Mouse (Mus musculus): Measurements from ENCODE around the gene Clec12a. TPM values are rescaled to one million over a fixed set of nuclear protein-coding genes. Genes with fewer than 3 reads are reported as not detected.

The Clec12a gene
- polyA plus RNA-seq, 1 experiment = not detected

GRCm38 (mm10) chr6:129408562-129408961, 66.1 kb downstream of the Clec12a start, which contains the start of gene Clec9a:
Clec9a (plus strand) TSS chr6:129408862.
- no peaks in the 10 kb centered on the region for H3K27me3 ChIP-seq (ENCODE audit: control insufficient read depth, insufficient read depth, insufficient read length)
- no peak within 1 kb of the TSS for H3K4me2 ChIP-seq (ENCODE audit: low read depth)

DNA sequence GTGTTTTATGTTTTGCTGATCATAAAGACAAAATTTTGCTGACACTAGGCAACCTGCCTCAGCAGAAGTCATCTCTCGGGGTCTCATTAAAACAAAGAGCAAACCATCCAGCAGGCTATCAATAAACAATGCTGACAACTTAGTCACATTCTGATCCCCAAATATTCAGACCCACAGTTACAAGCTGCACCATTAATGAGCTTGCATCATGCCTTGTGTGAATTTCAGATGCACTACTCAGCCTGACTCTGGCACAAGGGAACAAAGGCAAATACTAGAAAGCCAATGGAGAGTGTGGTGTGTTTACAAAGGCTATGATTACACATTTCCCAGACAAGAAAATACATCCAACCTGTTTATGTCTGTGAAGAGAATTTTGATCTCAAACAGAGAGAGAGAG, 71.7 kb downstream of the Clec12a start:
- Histone ChIP-seq H3K4me2 (ENCODE audit: low read depth) (no peak overlapping the region), H3K79me2 (ENCODE audit: control insufficient read depth, insufficient read depth) (no peaks in the 10 kb centered on the region), H3K36me3 (ENCODE audit: control insufficient read depth, insufficient read depth) (no peaks in the 10 kb centered on the region), H3K27me3 (ENCODE audit: control insufficient read depth, insufficient read depth, insufficient read length) (no peaks in the 10 kb centered on the region), H3ac (ENCODE audit: control insufficient read depth, insufficient read length) (no peak overlapping the region), H3K4me3 (no peak overlapping the region)
- TF ChIP-seq E2F4 (IDR thresholded peaks at IDR 0.05; ENCODE audit: insufficient read depth) = no peak
- no peak for TF ChIP-seq MYOD1 (IDR thresholded peaks at IDR 0.05; ENCODE audit: control insufficient read depth in 1 of 3, insufficient read length in 2 of 3, low read depth in 2 of 3)
- TF ChIP-seq TCF12 (IDR thresholded peaks at IDR 0.05; ENCODE audit: insufficient read depth, poor library complexity, severe bottlenecking) = no peak
- TF ChIP-seq POLR2A (IDR thresholded peaks at IDR 0.05; ENCODE audit: insufficient read length, low read depth) = no peak
- no peak for TF ChIP-seq MYOG (IDR thresholded peaks at IDR 0.05; ENCODE audit: control insufficient read depth in 1 of 3, insufficient read depth in 1 of 3, insufficient read length in 2 of 3, low read depth in 2 of 3)
- no peak for TF ChIP-seq MAX (IDR thresholded peaks at IDR 0.05; ENCODE audit: low read depth)
- no peak for TF ChIP-seq TCF3 (IDR thresholded peaks at IDR 0.05; ENCODE audit: insufficient read length, low read depth)
- no peak for TF ChIP-seq USF1 (IDR thresholded peaks at IDR 0.05; ENCODE audit: low read depth)
- TF ChIP-seq REST (IDR thresholded peaks at IDR 0.05; ENCODE audit: insufficient read depth, insufficient read length) = no peak
- no peak for TF ChIP-seq POLR2AphosphoS2 (IDR thresholded peaks at IDR 0.05; ENCODE audit: insufficient read length, low read depth)
- no peak for TF ChIP-seq SRF (IDR thresholded peaks at IDR 0.05; ENCODE audit: control insufficient read depth, insufficient read length, low read depth)

More at GRCm38 (mm10) chr6:129408562-129408961, 66.1 kb downstream of the Clec12a start, which contains the start of gene Clec9a:
- TF ChIP-seq MYOD1 (IDR thresholded peaks at IDR 0.05; ENCODE audit: control insufficient read depth in 1 of 3, insufficient read length in 2 of 3, low read depth in 2 of 3) = no peak
- TF ChIP-seq SRF (IDR thresholded peaks at IDR 0.05; ENCODE audit: control insufficient read depth, insufficient read length, low read depth) = no peak
- no peak for TF ChIP-seq E2F4 (IDR thresholded peaks at IDR 0.05; ENCODE audit: insufficient read depth)
- no peak for TF ChIP-seq USF1 (IDR thresholded peaks at IDR 0.05; ENCODE audit: low read depth)
- TF ChIP-seq POLR2AphosphoS2 (IDR thresholded peaks at IDR 0.05; ENCODE audit: insufficient read length, low read depth) = no peak
- TF ChIP-seq POLR2A (IDR thresholded peaks at IDR 0.05; ENCODE audit: insufficient read length, low read depth) = no peak
- no peak for TF ChIP-seq REST (IDR thresholded peaks at IDR 0.05; ENCODE audit: insufficient read depth, insufficient read length)
- no peak for TF ChIP-seq TCF12 (IDR thresholded peaks at IDR 0.05; ENCODE audit: insufficient read depth, poor library complexity, severe bottlenecking)
- TF ChIP-seq TCF3 (IDR thresholded peaks at IDR 0.05; ENCODE audit: insufficient read length, low read depth) = no peak
- no peak for TF ChIP-seq CEBPB (IDR thresholded peaks at IDR 0.05; ENCODE audit: insufficient read depth, poor library complexity, severe bottlenecking)
- no peak for TF ChIP-seq MAX (IDR thresholded peaks at IDR 0.05; ENCODE audit: low read depth)
- TF ChIP-seq MYOG (IDR thresholded peaks at IDR 0.05; ENCODE audit: control insufficient read depth in 1 of 3, insufficient read depth in 1 of 3, insufficient read length in 2 of 3, low read depth in 2 of 3) = no peak
- Histone ChIP-seq H3K36me3 (ENCODE audit: control insufficient read depth, insufficient read depth) (no peaks in the 10 kb centered on the region), H3ac (ENCODE audit: control insufficient read depth, insufficient read length) (no peak within 1 kb of the TSS), H3K79me2 (ENCODE audit: control insufficient read depth, insufficient read depth) (no peaks in the 10 kb centered on the region), H3K4me3 (no peak within 1 kb of the TSS)

Other genes with a start within 250 kb of the Clec12a start
- gene Clec2e, start 241.8 kb upstream of the Clec12a start, polyA plus RNA-seq (2012; fragmentation: generic; extraction: Trizol) = not detected
- 19.7 TPM for gene Clec2d, start 162.1 kb upstream of the Clec12a start, polyA plus RNA-seq (2012; fragmentation: generic; extraction: Trizol)
- 0.23 TPM for gene Cd69, start 67.3 kb upstream of the Clec12a start, polyA plus RNA-seq (2012; fragmentation: generic; extraction: Trizol)
- not detected for gene 4922502D21Rik, start 10.9 kb upstream of the Clec12a start, polyA plus RNA-seq (2012; fragmentation: generic; extraction: Trizol)
- gene Clec12b, start 43.2 kb downstream of the Clec12a start, polyA plus RNA-seq (2012; fragmentation: generic; extraction: Trizol) = not detected
- not detected for gene Clec1b, start 54.6 kb downstream of the Clec12a start, polyA plus RNA-seq (2012; fragmentation: generic; extraction: Trizol)
- gene Clec9a, start 66.2 kb downstream of the Clec12a start, polyA plus RNA-seq (2012; fragmentation: generic; extraction: Trizol) = not detected
- gene Clec1a, start 109.3 kb downstream of the Clec12a start, polyA plus RNA-seq (2012; fragmentation: generic; extraction: Trizol) = 0.13 TPM
- gene Olr1, start 164.5 kb downstream of the Clec12a start, polyA plus RNA-seq (2012; fragmentation: generic; extraction: Trizol) = 0.11 TPM
- gene Tmem52b, start 169.9 kb downstream of the Clec12a start, polyA plus RNA-seq (2012; fragmentation: generic; extraction: Trizol) = not detected
- gene Gabarapl1, start 190.5 kb downstream of the Clec12a start, polyA plus RNA-seq (2012; fragmentation: generic; extraction: Trizol) = 53.6 TPM
- not detected for gene Klre1, start 235.2 kb downstream of the Clec12a start, polyA plus RNA-seq (2012; fragmentation: generic; extraction: Trizol)
- not detected for gene Klrd1, start 249.1 kb downstream of the Clec12a start, polyA plus RNA-seq (2012; fragmentation: generic; extraction: Trizol)

All from myocyte (in vitro differentiated cells).